Mouse (Mus musculus): Measurements from ENCODE around the gene Fyb2.

Gene Fyb2

GRCm38 (mm10) chr4:104913291-104914129, at the start of gene Fyb2:
Gene Fyb2, plus strand, starts transcription at chr4:104913456.
- ATAC-seq (ENCODE audit: insufficient number of reproducible peaks, low FRiP score, low TSS enrichment) = peak; percentile 54; the same call in 1 of the 2 replicates

DNA sequence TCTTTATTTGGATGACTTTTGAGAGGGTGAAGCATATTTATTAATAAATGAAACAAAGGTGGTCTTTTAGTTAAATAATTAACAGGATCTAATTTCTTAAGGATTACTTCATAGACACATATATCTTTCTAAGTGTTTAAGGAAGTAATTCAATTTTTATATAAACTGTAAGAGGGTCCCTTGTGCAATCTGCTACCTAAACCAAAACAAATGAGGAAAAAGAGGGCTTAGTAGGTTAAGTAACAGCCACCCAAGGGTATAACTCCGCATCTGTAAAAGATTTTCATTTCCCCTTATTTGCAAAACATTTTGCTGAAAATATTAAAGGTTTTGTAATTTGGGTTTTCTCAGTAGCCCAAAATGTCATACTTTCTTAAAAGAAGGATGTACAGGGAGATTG, 48.9 kb upstream of the Fyb2 start:
- no peak for ATAC-seq (ENCODE audit: insufficient number of reproducible peaks, low FRiP score, low TSS enrichment)

DNA sequence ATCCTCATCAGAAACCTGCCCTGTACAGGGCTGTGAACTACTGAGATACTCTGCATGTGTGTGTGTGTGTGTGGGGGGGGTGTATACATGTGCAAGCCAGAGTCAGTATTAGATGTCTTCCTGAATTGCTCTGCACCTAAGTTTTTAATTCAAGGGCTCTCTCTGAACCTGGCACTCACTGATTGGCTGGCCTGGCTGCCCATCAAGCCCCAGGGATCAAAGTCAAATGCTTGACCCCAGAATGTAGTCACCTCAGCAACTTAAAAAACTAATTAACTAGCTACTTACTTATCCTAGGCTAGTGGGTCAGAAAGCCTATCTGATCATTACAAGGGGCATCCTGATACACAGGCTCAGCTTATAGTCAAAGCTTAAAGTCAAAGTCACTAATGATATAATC, 43.7 kb upstream of the Fyb2 start:
- no peak for ATAC-seq (ENCODE audit: insufficient number of reproducible peaks, low FRiP score, low TSS enrichment)

GRCm38 (mm10) chr4:104870196-104870595, 43.1 kb upstream of the Fyb2 start:
- ATAC-seq (ENCODE audit: insufficient number of reproducible peaks, low FRiP score, low TSS enrichment) = no peak

GRCm38 (mm10) chr4:104875832-104876231, 37.4 kb upstream of the Fyb2 start:
- ATAC-seq (ENCODE audit: insufficient number of reproducible peaks, low FRiP score, low TSS enrichment) = no peak

DNA sequence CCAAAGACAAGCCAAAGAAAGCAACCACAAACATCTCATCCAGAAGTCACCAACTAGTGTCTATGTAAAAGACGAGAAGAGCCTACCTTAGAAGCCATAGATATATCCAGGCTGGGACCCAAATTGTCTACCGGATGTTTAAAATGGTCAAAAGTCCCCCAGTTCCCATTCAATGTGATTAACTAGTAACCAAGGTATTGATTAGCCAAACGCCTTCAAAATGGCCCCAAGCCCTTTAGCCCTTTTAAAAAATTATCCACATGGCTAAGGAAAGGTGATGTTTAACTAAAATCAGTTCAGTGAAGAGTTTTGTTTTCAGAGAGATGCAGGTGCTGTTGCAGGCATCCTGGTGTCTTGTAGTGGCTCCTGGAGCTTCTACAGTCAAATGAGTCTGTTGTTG, 36.9 kb upstream of the Fyb2 start, which contains the start of gene C8a:
C8a (minus strand) TSS at position 76 of the 400 bp plus-strand sequence.
- no peak for ATAC-seq (ENCODE audit: insufficient number of reproducible peaks, low FRiP score, low TSS enrichment)

- no peak for ATAC-seq (ENCODE audit: insufficient number of reproducible peaks, low FRiP score, low TSS enrichment)
These were observed 25.8 kb upstream of the Fyb2 start for GRCm38 (mm10) chr4:104887486-104887885.

DNA sequence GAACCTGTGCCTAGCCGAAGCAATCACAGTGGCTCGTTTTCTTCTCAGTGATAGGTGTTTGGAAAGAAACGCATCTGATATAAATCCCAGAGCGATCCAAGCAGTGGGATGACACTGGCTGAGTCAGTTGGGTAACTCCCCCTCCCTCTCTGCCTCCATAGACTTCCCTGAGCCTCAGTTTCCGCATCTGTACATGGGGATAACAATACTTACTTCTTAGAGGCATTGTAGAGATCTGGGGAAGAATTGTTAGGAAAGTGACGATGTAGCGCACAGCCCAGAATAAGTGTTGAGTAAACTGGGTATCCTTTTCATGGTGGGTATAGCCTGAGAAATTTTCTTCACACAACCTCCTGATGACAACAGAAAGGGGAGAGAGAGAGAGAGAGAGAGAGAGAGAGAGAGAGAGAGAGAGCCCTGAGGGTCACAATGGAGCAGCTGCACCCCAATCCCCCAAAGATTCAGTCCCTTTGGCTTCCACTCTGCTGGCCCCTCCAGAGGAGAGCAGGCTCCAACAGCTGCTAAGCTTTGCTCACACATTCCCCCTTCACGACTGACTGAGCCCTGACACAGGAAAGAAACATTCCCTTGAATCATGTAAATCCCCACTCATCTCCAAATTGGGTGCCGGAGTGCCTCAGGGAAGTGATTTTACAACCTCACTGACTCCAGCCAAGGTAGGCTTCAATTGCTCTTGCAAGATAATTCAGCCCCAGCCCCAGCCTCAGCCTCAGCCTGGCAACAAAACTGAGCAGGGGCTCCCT, 24.6 kb upstream of the Fyb2 start:
- no peak for ATAC-seq (ENCODE audit: insufficient number of reproducible peaks, low FRiP score, low TSS enrichment)

- ATAC-seq (ENCODE audit: insufficient number of reproducible peaks, low FRiP score, low TSS enrichment) = no peak
These were observed 21.5 kb upstream of the Fyb2 start for GRCm38 (mm10) chr4:104891708-104892107.

GRCm38 (mm10) chr4:104893588-104893987, 19.7 kb upstream of the Fyb2 start:
- no peak for ATAC-seq (ENCODE audit: insufficient number of reproducible peaks, low FRiP score, low TSS enrichment)

- ATAC-seq (ENCODE audit: insufficient number of reproducible peaks, low FRiP score, low TSS enrichment) = no peak
These were observed 19.1 kb upstream of the Fyb2 start for GRCm38 (mm10) chr4:104894004-104894734.

GRCm38 (mm10) chr4:104902836-104903235, 10.4 kb upstream of the Fyb2 start:
- no peak for ATAC-seq (ENCODE audit: insufficient number of reproducible peaks, low FRiP score, low TSS enrichment)

GRCm38 (mm10) chr4:104905049-104905448, 8.2 kb upstream of the Fyb2 start:
- ATAC-seq (ENCODE audit: insufficient number of reproducible peaks, low FRiP score, low TSS enrichment) = no peak

- ATAC-seq (ENCODE audit: insufficient number of reproducible peaks, low FRiP score, low TSS enrichment) = 0 out of 2 replicates have a peak, but pooled peaks have one; percentile 50
These were observed 1.6 kb upstream of the Fyb2 start for GRCm38 (mm10) chr4:104911685-104912084.

DNA sequence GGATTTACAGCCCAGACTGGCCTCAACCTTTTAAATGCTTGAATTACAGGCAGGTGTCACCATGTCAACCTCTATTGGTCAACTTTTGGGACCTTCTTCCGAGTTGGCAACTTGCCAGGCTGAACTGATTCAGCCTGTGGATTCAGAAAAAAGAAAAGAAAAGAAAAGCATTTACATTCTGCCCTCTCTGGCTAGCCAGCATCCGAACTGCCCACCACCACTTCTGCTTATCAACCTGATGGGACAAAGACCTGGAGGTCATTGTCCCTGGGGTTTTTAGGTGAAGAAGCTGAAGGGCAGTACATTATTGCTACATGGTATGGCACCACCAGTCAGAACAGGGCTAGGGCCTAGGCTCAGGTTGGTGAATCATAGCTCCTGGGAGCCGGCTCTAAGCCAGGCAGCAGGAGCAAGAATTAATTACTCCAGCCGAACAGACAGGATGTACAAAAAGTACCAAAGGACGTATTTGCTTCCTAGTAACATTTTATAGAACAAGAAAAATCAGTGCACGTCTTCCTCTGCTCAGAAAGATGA, 1.5 kb downstream of the Fyb2 start:
- ATAC-seq (ENCODE audit: insufficient number of reproducible peaks, low FRiP score, low TSS enrichment) = no peak

- ATAC-seq (ENCODE audit: insufficient number of reproducible peaks, low FRiP score, low TSS enrichment) = no peak
These were observed 4.8 kb downstream of the Fyb2 start for GRCm38 (mm10) chr4:104918017-104918416.

- ATAC-seq (ENCODE audit: insufficient number of reproducible peaks, low FRiP score, low TSS enrichment) = no peak
These were observed 12.1 kb downstream of the Fyb2 start for GRCm38 (mm10) chr4:104925383-104925782.

GRCm38 (mm10) chr4:104929165-104929564, 15.9 kb downstream of the Fyb2 start:
- ATAC-seq (ENCODE audit: insufficient number of reproducible peaks, low FRiP score, low TSS enrichment) = no peak

GRCm38 (mm10) chr4:104933620-104934019, 20.4 kb downstream of the Fyb2 start:
- ATAC-seq (ENCODE audit: insufficient number of reproducible peaks, low FRiP score, low TSS enrichment) = no peak

DNA sequence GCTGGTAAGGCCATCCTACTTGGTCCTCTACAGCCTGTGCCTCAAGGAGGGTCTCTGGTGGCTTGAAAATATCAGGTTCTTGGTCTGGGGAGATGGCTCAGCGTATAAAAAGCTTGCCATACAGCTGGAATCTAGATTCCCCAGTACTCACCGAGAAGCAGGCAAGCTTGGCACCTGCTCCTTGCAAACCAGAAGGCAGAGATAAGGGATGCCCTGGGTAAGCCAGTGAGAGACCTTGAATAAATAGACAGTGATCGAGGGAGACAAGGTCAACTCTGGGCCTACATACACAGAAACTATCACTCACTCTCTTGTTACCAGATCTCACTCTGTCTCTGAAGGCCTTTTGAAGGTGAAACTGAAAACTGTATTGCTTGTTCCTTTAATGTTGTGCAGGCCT, 21.7 kb downstream of the Fyb2 start:
- no peak for ATAC-seq (ENCODE audit: insufficient number of reproducible peaks, low FRiP score, low TSS enrichment)
